Mouse (Mus musculus): ENCODE data around the gene Vps16. TPM values are rescaled to one million over a fixed set of nuclear protein-coding genes. Genes with fewer than 3 reads are reported as not detected.

Gene Vps16
- polyA plus RNA-seq, 1 experiment: 43.6 TPM

DNA sequence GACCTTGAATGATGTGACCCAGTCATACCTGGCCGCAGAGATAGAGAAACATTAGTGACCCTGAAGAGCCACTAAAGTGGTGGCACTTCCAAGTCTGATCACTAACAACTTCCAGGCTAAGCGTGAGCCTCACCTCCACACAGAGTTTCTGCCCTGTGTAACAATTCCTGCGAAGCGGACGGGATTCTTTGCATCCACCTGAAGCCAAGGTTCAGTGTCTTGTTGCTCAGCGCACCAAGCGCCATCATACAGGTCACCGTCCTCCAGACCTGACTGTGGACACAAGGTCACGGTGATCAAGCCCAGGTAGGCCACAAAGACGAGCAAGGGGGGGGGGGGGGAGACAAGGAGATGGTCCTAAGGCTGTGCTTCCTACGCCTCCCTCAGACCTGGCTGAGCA lies 28.4 kb upstream of the Vps16 start:
- TF ChIP-seq TCF3 (IDR thresholded peaks at IDR 0.05; ENCODE audit: insufficient read length, low read depth) (no peak), POLR2AphosphoS2 (IDR thresholded peaks at IDR 0.05; ENCODE audit: insufficient read length, low read depth) (no peak), POLR2A (IDR thresholded peaks at IDR 0.05; ENCODE audit: insufficient read length, low read depth) (no peak), MYOG (IDR thresholded peaks at IDR 0.05; ENCODE audit: control insufficient read depth in 1 of 3, insufficient read depth in 1 of 3, insufficient read length in 2 of 3, low read depth in 2 of 3) (no peak), MYOD1 (IDR thresholded peaks at IDR 0.05; ENCODE audit: control insufficient read depth in 1 of 3, insufficient read length in 2 of 3, low read depth in 2 of 3) (no peak), USF1 (IDR thresholded peaks at IDR 0.05; ENCODE audit: low read depth) (no peak), MAX (IDR thresholded peaks at IDR 0.05; ENCODE audit: low read depth) (no peak), TCF12 (IDR thresholded peaks at IDR 0.05; ENCODE audit: insufficient read depth, poor library complexity, severe bottlenecking) (no peak), REST (IDR thresholded peaks at IDR 0.05; ENCODE audit: insufficient read depth, insufficient read length) (no peak), E2F4 (IDR thresholded peaks at IDR 0.05; ENCODE audit: insufficient read depth) (no peak), CEBPB (IDR thresholded peaks at IDR 0.05; ENCODE audit: insufficient read depth, poor library complexity, severe bottlenecking) (no peak), SRF (IDR thresholded peaks at IDR 0.05; ENCODE audit: control insufficient read depth, insufficient read length, low read depth) (no peak)

DNA sequence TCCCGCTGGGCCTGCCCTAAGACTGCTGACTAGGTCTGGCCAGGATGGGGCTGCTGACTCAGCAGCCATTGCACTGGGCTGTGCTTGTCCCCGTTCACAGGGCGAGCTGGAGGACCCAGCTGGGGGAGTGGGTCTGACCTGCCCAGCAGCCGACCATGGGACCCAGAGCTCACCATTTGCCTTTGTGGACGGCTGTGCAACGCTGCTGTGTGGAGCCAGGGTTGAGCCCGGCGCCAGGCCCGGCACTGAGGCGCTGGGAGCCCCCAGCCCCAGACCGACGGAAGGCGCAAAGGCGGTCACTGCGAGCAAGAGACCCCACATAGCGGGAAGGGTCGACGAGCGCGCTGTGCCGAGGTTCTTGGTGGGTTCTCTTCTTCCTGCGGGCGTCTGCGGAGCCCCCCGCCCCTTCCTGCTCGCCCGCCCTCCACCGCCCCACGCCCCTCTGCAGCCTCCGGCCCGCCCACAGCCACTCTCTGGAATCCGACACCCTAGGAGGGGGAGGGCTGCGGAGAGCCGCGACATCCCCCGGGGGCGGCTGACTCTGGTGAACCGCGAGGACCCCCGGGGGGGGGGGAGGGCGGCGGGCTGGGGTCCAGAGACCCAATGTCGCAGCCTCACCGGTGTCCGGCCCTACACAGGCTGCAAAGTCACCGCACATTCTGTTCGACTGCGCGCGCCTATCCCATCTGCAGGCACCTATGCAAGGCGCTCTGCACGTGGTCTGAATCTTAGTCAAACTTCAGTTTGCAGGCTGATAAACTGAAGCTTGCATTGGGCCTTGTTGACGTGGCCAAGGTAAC lies 26.8 kb upstream of the Vps16 start, which contains the start of gene Cpxm1:
TSS of gene Cpxm1 (minus strand) at position 389 of the 800 bp plus-strand sequence.
- no peaks in the 10 kb centered on the region for H3K79me2 ChIP-seq (ENCODE audit: control insufficient read depth, insufficient read depth)
- H3K27me3 ChIP-seq (ENCODE audit: control insufficient read depth, insufficient read depth, insufficient read length): peaks cover 36% of the 10 kb centered on the region
- no peak within 1 kb of the TSS for H3K4me3 ChIP-seq
- no peaks in the 10 kb centered on the region for H3K36me3 ChIP-seq (ENCODE audit: control insufficient read depth, insufficient read depth)
- TF ChIP-seq REST (IDR thresholded peaks at IDR 0.05; ENCODE audit: insufficient read depth, insufficient read length): no peak
- no peak for TF ChIP-seq POLR2A (IDR thresholded peaks at IDR 0.05; ENCODE audit: insufficient read length, low read depth)
- TF ChIP-seq CEBPB (IDR thresholded peaks at IDR 0.05; ENCODE audit: insufficient read depth, poor library complexity, severe bottlenecking): no peak
- no peak for TF ChIP-seq MAX (IDR thresholded peaks at IDR 0.05; ENCODE audit: low read depth)
- TF ChIP-seq SRF (IDR thresholded peaks at IDR 0.05; ENCODE audit: control insufficient read depth, insufficient read length, low read depth): no peak
- no peak for TF ChIP-seq TCF12 (IDR thresholded peaks at IDR 0.05; ENCODE audit: insufficient read depth, poor library complexity, severe bottlenecking)
- TF ChIP-seq E2F4 (IDR thresholded peaks at IDR 0.05; ENCODE audit: insufficient read depth): no peak
- no peak for TF ChIP-seq MYOG (IDR thresholded peaks at IDR 0.05; ENCODE audit: control insufficient read depth in 1 of 3, insufficient read depth in 1 of 3, insufficient read length in 2 of 3, low read depth in 2 of 3)
- no peak for TF ChIP-seq POLR2AphosphoS2 (IDR thresholded peaks at IDR 0.05; ENCODE audit: insufficient read length, low read depth)
- no peak for TF ChIP-seq USF1 (IDR thresholded peaks at IDR 0.05; ENCODE audit: low read depth)
- TF ChIP-seq MYOD1 (IDR thresholded peaks at IDR 0.05; ENCODE audit: control insufficient read depth in 1 of 3, insufficient read length in 2 of 3, low read depth in 2 of 3): no peak
- no peak for TF ChIP-seq TCF3 (IDR thresholded peaks at IDR 0.05; ENCODE audit: insufficient read length, low read depth)
- H3K4me2 ChIP-seq (ENCODE audit: low read depth): no peak within 1 kb of the TSS
- no peak within 1 kb of the TSS for H3ac ChIP-seq (ENCODE audit: control insufficient read depth, insufficient read length)

More for the DNA sequence above, 28.4 kb upstream of the Vps16 start:
- Histone ChIP-seq H3ac (ENCODE audit: control insufficient read depth, insufficient read length) (no peak overlapping the region), H3K79me2 (ENCODE audit: control insufficient read depth, insufficient read depth) (no peaks in the 10 kb centered on the region), H3K4me3 (no peak overlapping the region), H3K4me2 (ENCODE audit: low read depth) (no peak overlapping the region), H3K27me3 (ENCODE audit: control insufficient read depth, insufficient read depth, insufficient read length) (peaks cover 42% of the 10 kb centered on the region), H3K36me3 (ENCODE audit: control insufficient read depth, insufficient read depth) (no peaks in the 10 kb centered on the region)

DNA sequence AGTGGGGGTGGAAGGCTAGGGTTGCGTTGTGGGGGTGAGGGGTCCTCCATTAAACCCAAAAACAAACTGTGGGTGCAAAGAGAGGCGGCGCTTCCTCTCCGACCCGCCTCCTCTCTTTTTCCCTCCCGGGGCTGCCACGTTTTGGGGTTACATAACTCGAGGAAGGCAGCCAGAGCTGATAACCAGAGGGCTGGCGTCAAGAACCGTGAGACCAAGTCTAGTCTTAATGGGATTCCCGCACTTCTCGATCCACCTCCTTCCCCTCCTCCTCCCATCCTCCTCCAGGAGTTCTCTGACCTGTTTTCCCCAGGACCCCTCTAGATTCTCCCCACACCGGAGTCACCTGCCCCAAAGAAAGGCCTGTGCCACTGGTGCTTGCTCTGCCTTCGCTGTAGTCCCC lies 26.0 kb upstream of the Vps16 start:
- no peaks in the 10 kb centered on the region for H3K79me2 ChIP-seq (ENCODE audit: control insufficient read depth, insufficient read depth)
- TF ChIP-seq CEBPB (IDR thresholded peaks at IDR 0.05; ENCODE audit: insufficient read depth, poor library complexity, severe bottlenecking): no peak
- TF ChIP-seq TCF3 (IDR thresholded peaks at IDR 0.05; ENCODE audit: insufficient read length, low read depth): no peak
- no peak for TF ChIP-seq POLR2AphosphoS2 (IDR thresholded peaks at IDR 0.05; ENCODE audit: insufficient read length, low read depth)
- TF ChIP-seq E2F4 (IDR thresholded peaks at IDR 0.05; ENCODE audit: insufficient read depth): no peak
- no peak for TF ChIP-seq POLR2A (IDR thresholded peaks at IDR 0.05; ENCODE audit: insufficient read length, low read depth)
- TF ChIP-seq TCF12 (IDR thresholded peaks at IDR 0.05; ENCODE audit: insufficient read depth, poor library complexity, severe bottlenecking): no peak
- no peak for TF ChIP-seq USF1 (IDR thresholded peaks at IDR 0.05; ENCODE audit: low read depth)
- no peak for TF ChIP-seq MAX (IDR thresholded peaks at IDR 0.05; ENCODE audit: low read depth)
- no peak for TF ChIP-seq SRF (IDR thresholded peaks at IDR 0.05; ENCODE audit: control insufficient read depth, insufficient read length, low read depth)
- TF ChIP-seq REST (IDR thresholded peaks at IDR 0.05; ENCODE audit: insufficient read depth, insufficient read length): no peak
- TF ChIP-seq MYOG (IDR thresholded peaks at IDR 0.05; ENCODE audit: control insufficient read depth in 1 of 3, insufficient read depth in 1 of 3, insufficient read length in 2 of 3, low read depth in 2 of 3): no peak
- TF ChIP-seq MYOD1 (IDR thresholded peaks at IDR 0.05; ENCODE audit: control insufficient read depth in 1 of 3, insufficient read length in 2 of 3, low read depth in 2 of 3): no peak
- no peak overlapping the region for H3K4me2 ChIP-seq (ENCODE audit: low read depth)

DNA sequence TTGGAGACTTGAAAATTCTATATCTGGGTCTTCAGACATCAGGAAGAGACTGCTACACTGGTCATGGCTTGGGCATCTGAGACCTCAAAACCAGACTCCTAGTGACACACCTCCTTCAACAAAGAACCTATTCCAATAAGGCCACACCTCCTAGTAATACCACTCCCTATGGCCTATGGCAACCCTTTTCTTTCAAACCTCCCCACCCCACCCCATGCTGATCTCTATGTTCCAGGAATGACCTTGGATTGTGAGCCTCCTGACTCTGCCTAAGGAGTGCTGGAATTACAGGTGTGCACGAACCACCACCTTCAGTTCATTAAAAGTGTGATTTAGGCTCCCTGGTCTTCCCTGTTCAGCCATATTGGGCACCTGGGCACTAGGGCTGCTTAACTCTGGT lies 24.1 kb upstream of the Vps16 start:
- Histone ChIP-seq H3K36me3 (ENCODE audit: control insufficient read depth, insufficient read depth) (no peaks in the 10 kb centered on the region), H3K79me2 (ENCODE audit: control insufficient read depth, insufficient read depth) (no peaks in the 10 kb centered on the region), H3ac (ENCODE audit: control insufficient read depth, insufficient read length) (no peak overlapping the region), H3K27me3 (ENCODE audit: control insufficient read depth, insufficient read depth, insufficient read length) (peaks cover 31% of the 10 kb centered on the region), H3K4me3 (no peak overlapping the region), H3K4me2 (ENCODE audit: low read depth) (no peak overlapping the region)
- no peak for TF ChIP-seq MYOD1 (IDR thresholded peaks at IDR 0.05; ENCODE audit: control insufficient read depth in 1 of 3, insufficient read length in 2 of 3, low read depth in 2 of 3)

More for the DNA sequence above, 26.0 kb upstream of the Vps16 start:
- Histone ChIP-seq H3ac (ENCODE audit: control insufficient read depth, insufficient read length) (no peak overlapping the region), H3K4me3 (no peak overlapping the region), H3K27me3 (ENCODE audit: control insufficient read depth, insufficient read depth, insufficient read length) (peaks cover 36% of the 10 kb centered on the region), H3K36me3 (ENCODE audit: control insufficient read depth, insufficient read depth) (no peaks in the 10 kb centered on the region)

Measured in myocyte (in vitro differentiated cells).